ENCODE assay signal across 14 mouse cellular contexts in the genomic region with DNA sequence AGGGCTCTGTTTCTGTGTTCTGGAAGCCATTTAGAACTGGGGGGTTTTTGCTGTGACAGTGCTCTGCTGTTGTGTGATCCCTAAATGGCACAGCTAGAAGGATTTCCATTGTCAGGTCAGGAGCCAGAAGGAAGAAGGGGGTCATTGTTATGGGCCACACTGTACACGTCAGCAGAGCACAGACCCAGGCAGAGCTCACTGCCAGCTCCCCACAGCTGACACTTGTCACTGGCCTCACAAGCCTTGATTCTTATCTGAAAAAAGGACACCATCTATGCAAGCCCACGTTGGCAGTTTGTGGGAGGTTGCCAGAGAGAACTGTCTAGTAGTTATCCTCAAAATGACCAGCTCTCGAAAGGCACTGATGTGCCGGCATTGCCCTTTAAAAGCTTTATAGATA. TPM values are rescaled to one million over a fixed set of nuclear protein-coding genes. Genes with fewer than 3 reads are reported as not detected.
A peak's percentile ranks its signal among the peaks of the same experiment; 100 is the strongest.
DNase-seq lines count a peak whose midpoint lies in the region; ATAC-seq lines count a peak whose summit lies in the region.
"Had no signal": no experiment of that assay in that cellular context is flagged by ENCODE, and none has a peak within 500 bp of the region (broad histone marks: within the 10 kb centered on the region; RNA-seq: fewer than 3 reads in every experiment).

No protein-coding gene starts in this region.

- H3K36me3 ChIP-seq in hindbrain, embryonic 13.5 days = peaks cover 78% of the 10 kb centered on the region
- peaks cover 9% of the 10 kb centered on the region for H3K36me3 ChIP-seq in hindbrain, embryonic 11.5 days (ENCODE audit: control insufficient read depth, insufficient read depth, low read length)

- peak overlapping the region; percentile 23; the same call in 1 of the 2 replicates for H3K27ac ChIP-seq in hindbrain, embryonic 13.5 days
- no peak overlapping the region for H3K27ac ChIP-seq in hindbrain, embryonic 11.5 days (ENCODE audit: low read depth, low read length)
- H3K27ac ChIP-seq: kidney, embryonic 15.5 days; limb, embryonic 10.5 days had no signal

- ATAC-seq in hindbrain, embryonic 13.5 days (ENCODE audit: low FRiP score) = peak; percentile 18; the same call in 1 of the 2 replicates
- no peak for ATAC-seq in hindbrain, embryonic 11.5 days (ENCODE audit: low FRiP score)
- ATAC-seq: liver, postnatal 0 days had no signal

- no peaks in the 10 kb centered on the region for H3K27me3 ChIP-seq in hindbrain, embryonic 13.5 days
- H3K27me3 ChIP-seq in hindbrain, embryonic 11.5 days (ENCODE audit: control insufficient read depth, insufficient read depth, low read length) = no peaks in the 10 kb centered on the region
- H3K27me3 ChIP-seq: CH12.LX; kidney, embryonic 15.5 days had no signal

- H3K4me1 ChIP-seq in hindbrain, embryonic 13.5 days (replicated peaks) = peaks cover 16% of the 10 kb centered on the region
- no peaks in the 10 kb centered on the region for H3K4me1 ChIP-seq in hindbrain, embryonic 11.5 days (replicated peaks; ENCODE audit: control insufficient read depth, insufficient read depth, low read length)
- H3K4me1 ChIP-seq: kidney, embryonic 15.5 days; limb, embryonic 10.5 days had no signal

- no peak for DNase-seq in hindbrain, embryonic 11.5 days (ENCODE audit: low spot score)
- peak; percentile 57 for DNase-seq in Muller cell, postnatal 12 days (ENCODE audit: inconsistent ontology term)
- DNase-seq in frontal cortex, postnatal 36 days (ENCODE audit: low spot score in 2 of 2) = peak; percentile 40 to 45
- peak; percentile 32 to 56 for DNase-seq in left cerebral cortex, postnatal 25 days (ENCODE audit: low spot score in 2 of 2)
- no peak for DNase-seq in lung, postnatal 14 days
- no peak for DNase-seq in adrenal gland, postnatal 14 days
- no peak for DNase-seq in kidney, postnatal 36 days
- DNase-seq: cerebellum, postnatal 36 days; liver, postnatal 0 days had no signal

- H3K9ac ChIP-seq in hindbrain, embryonic 13.5 days = no peak overlapping the region
- no peak overlapping the region for H3K9ac ChIP-seq in hindbrain, embryonic 11.5 days (ENCODE audit: low read depth, low read length)
- H3K9ac ChIP-seq: kidney, embryonic 15.5 days; liver, postnatal 0 days had no signal

- H3K9me3 ChIP-seq in hindbrain, embryonic 13.5 days = peaks cover 9% of the 10 kb centered on the region; the same call in 1 of the 2 replicates
- H3K9me3 ChIP-seq in hindbrain, embryonic 11.5 days (ENCODE audit: control insufficient read depth, low read length) = no peaks in the 10 kb centered on the region
- H3K9me3 ChIP-seq: kidney, embryonic 15.5 days; limb, embryonic 10.5 days had no signal

- intact Hi-C loops in left cerebral cortex, postnatal 25 days (cut with DNase I) = loop anchor here (2.0 kb wide), 1 partner anchor 33 kb away; no protein-coding TSS in a partner anchor

- WGBS in hindbrain, embryonic 13.5 days = 59% methylated on average over 4 of the region's 4 CpGs
- WGBS in hindbrain, embryonic 11.5 days = 81% methylated on average over 4 of the region's 4 CpGs

- H3K4me3 ChIP-seq in hindbrain, embryonic 13.5 days = no peak overlapping the region
- H3K4me3 ChIP-seq in hindbrain, embryonic 11.5 days (ENCODE audit: low read depth, low read length) = no peak overlapping the region
- H3K4me3 ChIP-seq: kidney, embryonic 15.5 days; limb, embryonic 10.5 days had no signal

- H3K4me2 ChIP-seq in hindbrain, embryonic 13.5 days = no peak overlapping the region
- no peak overlapping the region for H3K4me2 ChIP-seq in hindbrain, embryonic 11.5 days (replicated peaks; ENCODE audit: low read depth, low read length)
- H3K4me2 ChIP-seq: kidney, embryonic 15.5 days had no signal

RNA-seq across cellular contexts. Expression of gene Gsta4, which starts 36.5 kb away (rescaled TPM):
- 27.5 and 34.4 TPM in 2 replicates for polyA plus RNA-seq in hindbrain, embryonic 13.5 days (2015; fragmentation: Nextera tagmentation; extraction: Ambion mirVana)
- 44.0 and 46.4 TPM in 2 replicates for polyA plus RNA-seq in hindbrain, embryonic 11.5 days (2014; fragmentation: Nextera tagmentation; extraction: Ambion mirVana)
- total RNA-seq in left cerebral cortex, postnatal 25 days (2021) = 10 to 100 TPM; 34.1 to 36.3 TPM
- 58.5 and 58.7 TPM in 2 replicates for total RNA-seq in adrenal gland, postnatal 14 days (2021)
- total RNA-seq: monocyte, adult 5-6 weeks had no signal

RNA-seq across cellular contexts. Expression of gene Ick, which starts 37.1 kb away (rescaled TPM):
- polyA plus RNA-seq in hindbrain, embryonic 13.5 days (2015; fragmentation: Nextera tagmentation; extraction: Ambion mirVana) = 37.1 and 41.6 TPM in 2 replicates
- polyA plus RNA-seq in hindbrain, embryonic 11.5 days (2014; fragmentation: Nextera tagmentation; extraction: Ambion mirVana) = 36.4 and 39.3 TPM in 2 replicates
- 10 to 100 TPM; 18.7 to 19.8 TPM for total RNA-seq in left cerebral cortex, postnatal 25 days (2021)
- 20.2 and 21.8 TPM in 2 replicates for total RNA-seq in adrenal gland, postnatal 14 days (2021)

RNA-seq across cellular contexts. Expression of gene Fbxo9, which starts 37.2 kb away (rescaled TPM):
- 52.7 and 53.7 TPM in 2 replicates for polyA plus RNA-seq in hindbrain, embryonic 13.5 days (2015; fragmentation: Nextera tagmentation; extraction: Ambion mirVana)
- 35.5 and 36.9 TPM in 2 replicates for polyA plus RNA-seq in hindbrain, embryonic 11.5 days (2014; fragmentation: Nextera tagmentation; extraction: Ambion mirVana)
- 100 to 1,000 TPM; 112 to 125 TPM for total RNA-seq in left cerebral cortex, postnatal 25 days (2021)
- total RNA-seq in adrenal gland, postnatal 14 days (2021) = 87.2 and 89.9 TPM in 2 replicates

Comparison
In these comparisons a context has a peak if more than half of its experiments do, and no peak if none do; other contexts are left out.
1. DNase-seq: peak in Muller cell, postnatal 12 days (single experiment), frontal cortex, postnatal 36 days (2 of 2) and left cerebral cortex, postnatal 25 days (2 of 2); none in hindbrain, embryonic 11.5 days (single experiment), lung, postnatal 14 days (single experiment), adrenal gland, postnatal 14 days (single experiment) and kidney, postnatal 36 days (0 of 2).